In the genomic region with DNA sequence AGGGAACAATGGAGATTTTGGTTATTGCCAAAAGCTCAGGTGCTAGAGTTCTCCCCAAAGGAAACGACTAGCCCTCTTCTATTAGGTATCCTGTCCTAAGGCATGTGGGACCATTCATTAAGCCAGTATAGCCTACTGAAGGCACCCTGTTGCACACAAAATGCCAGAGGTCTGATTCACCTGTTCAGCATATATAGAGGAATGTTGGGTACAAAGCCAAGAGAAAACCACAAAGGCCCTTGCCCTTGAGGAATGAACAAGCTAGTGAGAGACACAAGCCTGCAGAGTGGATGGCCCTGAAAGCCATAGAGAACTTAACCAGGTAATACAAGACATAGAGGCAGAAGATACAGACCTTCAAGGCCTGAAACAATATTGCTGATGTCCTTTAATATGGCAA, we compare ENCODE assay signal across 13 mouse cellular contexts.
DNase-seq lines count a peak whose midpoint lies in the region; ATAC-seq and TF ChIP-seq lines count a peak whose summit lies in the region.
"Had no signal": no experiment of that assay in that cellular context is flagged by ENCODE, and none has a peak within 500 bp of the region (broad histone marks: within the 10 kb centered on the region; RNA-seq: fewer than 3 reads in every experiment).

No protein-coding gene starts in this region.

- no peak for TF ChIP-seq CTCF in spleen, adult 2 months (IDR thresholded peaks at IDR 0.05; ENCODE audit: extremely low read depth, insufficient read depth, insufficient read length, insufficient replicate concordance)
- TF ChIP-seq CTCF in left cerebral cortex, adult 2 months (IDR thresholded peaks at IDR 0.05) = no peak

- no peaks in the 10 kb centered on the region for H3K9me3 ChIP-seq in kidney, embryonic 15.5 days (replicated peaks)
- H3K9me3 ChIP-seq: liver, embryonic 13.5 days; neural tube, embryonic 13.5 days had no signal

- DNase-seq in kidney, postnatal 4 days = no peak
- DNase-seq in spleen, adult 2 months (ENCODE audit: low read depth in 1 of 2, low spot score in 2 of 2) = no peak
- no peak for DNase-seq in spleen, adult 18-20 months
- DNase-seq in gonadal fat pad, adult 2 months (ENCODE audit: low read depth) = peak; percentile 41
- no peak for DNase-seq in urinary bladder, postnatal 4 days (ENCODE audit: low spot score in 2 of 2)
- no peak for DNase-seq in left cerebral cortex, adult 2 months (ENCODE audit: extremely low spot score in 1 of 2, low spot score in 2 of 2)
- DNase-seq: cerebellum, adult 2 months; embryo, embryonic 11 days; liver, embryonic 13.5 days had no signal

- no peak overlapping the region for H3K9ac ChIP-seq in kidney, embryonic 15.5 days
- H3K9ac ChIP-seq: liver, embryonic 13.5 days; neural tube, embryonic 13.5 days had no signal

- H3K27me3 ChIP-seq in kidney, embryonic 15.5 days = no peaks in the 10 kb centered on the region
- no peaks in the 10 kb centered on the region for H3K27me3 ChIP-seq in spleen, adult 2 months (ENCODE audit: control insufficient read depth, insufficient read depth, low read length)
- H3K27me3 ChIP-seq: liver, embryonic 13.5 days; neural tube, embryonic 13.5 days had no signal

- H3K4me2 ChIP-seq in kidney, embryonic 15.5 days = no peak overlapping the region
- H3K4me2 ChIP-seq: liver, embryonic 13.5 days; neural tube, embryonic 13.5 days had no signal

- H3K4me3 ChIP-seq in kidney, embryonic 15.5 days (replicated peaks) = no peak overlapping the region
- no peak overlapping the region for H3K4me3 ChIP-seq in spleen, adult 2 months (ENCODE audit: extremely low read depth, insufficient read depth, insufficient read length)
- H3K4me3 ChIP-seq in left cerebral cortex, adult 2 months = no peak overlapping the region
- H3K4me3 ChIP-seq: erythroblast, embryonic 14.5 days; liver, embryonic 13.5 days; neural tube, embryonic 13.5 days had no signal

- intact Hi-C loops in left cerebral cortex, adult 2 months (cut with DNase I) = no loop called here

- no peaks in the 10 kb centered on the region for H3K36me3 ChIP-seq in kidney, embryonic 15.5 days
- no peaks in the 10 kb centered on the region for H3K36me3 ChIP-seq in spleen, adult 2 months (ENCODE audit: control insufficient read depth, insufficient read depth, low read length)
- H3K36me3 ChIP-seq: neural tube, embryonic 13.5 days had no signal

- no peak for ATAC-seq in kidney, embryonic 15.5 days (replicated peaks; ENCODE audit: low FRiP score)
- ATAC-seq: forebrain, embryonic 16.5 days had no signal

- 92% methylated on average over 1 of the region's 1 CpGs for WGBS in kidney, embryonic 15.5 days
- 79% methylated on average over 1 of the region's 1 CpGs for WGBS in spleen, adult 2 months

- H3K4me1 ChIP-seq in kidney, embryonic 15.5 days = peaks cover 65% of the 10 kb centered on the region
- H3K4me1 ChIP-seq in spleen, adult 2 months (ENCODE audit: control insufficient read depth, insufficient read depth, insufficient read length) = peaks cover 12% of the 10 kb centered on the region

- peak overlapping the region; percentile 82 for H3K27ac ChIP-seq in kidney, embryonic 15.5 days
- H3K27ac ChIP-seq in spleen, adult 2 months (ENCODE audit: insufficient read depth, low read length) = peak overlapping the region; percentile 49; the same call in 1 of the 2 replicates
- H3K27ac ChIP-seq in left cerebral cortex, adult 2 months = no peak overlapping the region
- H3K27ac ChIP-seq: liver, embryonic 13.5 days; neural tube, embryonic 13.5 days had no signal

- TF ChIP-seq POLR2A in spleen, adult 2 months (IDR thresholded peaks at IDR 0.05; ENCODE audit: low read depth, low read length) = no peak
